Mouse (Mus musculus) limb, embryonic 14.5 days (tissue): ENCODE measurements around the gene Ptprn2. TPM values are rescaled to one million over a fixed set of nuclear protein-coding genes. Genes with fewer than 3 reads are reported as not detected.
"Not testable (repeated sequence)": the region's sequence is repeated elsewhere in the genome, so short reads cannot be mapped to it uniquely, and the experiment has no call there.

Source experiments
- ATAC-seq: fragments of 200-750 bp; cut with Nextera tagmentation; 2 replicates; pipeline ENCODE4 v1.8.0; 2017; ENCODE audit warnings: low read depth, moderate number of reproducible peaks, moderate TSS enrichment; ENCODE audit not compliant: low FRiP score
- DNase-seq: peaks from one replicate; pipeline ENCODE4 v3.0.0-alpha.2; 2015; ENCODE audit warnings: low spot score
- H3K27ac ChIP-seq: fragments of 300-500 bp; sonication (generic); replicated peaks from 2 replicates; pipeline ENCODE4 v1.5.1; 2014; ENCODE audit warnings: low read depth, mild to moderate bottlenecking, low read length, moderate library complexity, mixed read lengths
- H3K27me3 ChIP-seq: fragments of 300-500 bp; sonication (generic); 2 replicates; pipeline ENCODE4 v1.6.1; 2014; ENCODE audit warnings: low read length, mixed read lengths; ENCODE audit not compliant: control insufficient read depth, insufficient read depth
- H3K36me3 ChIP-seq: fragments of 300-500 bp; sonication (generic); 2 replicates; pipeline ENCODE4 v1.6.1; 2014; ENCODE audit warnings: mild to moderate bottlenecking, low read length, moderate library complexity, mixed read lengths; ENCODE audit not compliant: control insufficient read depth, insufficient read depth
- H3K4me1 ChIP-seq: fragments of 300-500 bp; sonication (generic); 2 replicates; pipeline ENCODE4 v1.6.1; 2014; ENCODE audit warnings: antibody characterized with exemption, low read length, mixed read lengths; ENCODE audit not compliant: control insufficient read depth, insufficient read depth
- H3K4me2 ChIP-seq: fragments of 300-500 bp; sonication (generic); replicated peaks from 2 replicates; pipeline ENCODE4 v1.6.1; 2014; ENCODE audit warnings: low read depth, mild to moderate bottlenecking, low read length, moderate library complexity; ENCODE audit not compliant: severe bottlenecking
- H3K4me3 ChIP-seq: fragments of 300-500 bp; sonication (generic); replicated peaks from 2 replicates; pipeline ENCODE4 v1.5.1; 2014; ENCODE audit warnings: low read length
- H3K9ac ChIP-seq: fragments of 300-500 bp; sonication (generic); 2 replicates; pipeline ENCODE4 v1.6.1; 2014; ENCODE audit warnings: mild to moderate bottlenecking, low read depth, low read length, moderate library complexity; ENCODE audit not compliant: severe bottlenecking
- H3K9me3 ChIP-seq: fragments of 300-500 bp; sonication (generic); 2 replicates; pipeline ENCODE4 v1.6.1; 2016; ENCODE audit warnings: low read length; ENCODE audit not compliant: control insufficient read depth
- POLR2A ChIP-seq: fragments of 200-500 bp; IDR thresholded peaks from 2 replicates; pipeline ENCODE4 v1.8.0; 2012; ENCODE audit warnings: inconsistent platforms, mild to moderate bottlenecking, moderate library complexity, borderline replicate concordance; ENCODE audit not compliant: insufficient read depth, insufficient read length; ENCODE audit errors: extremely low read depth
- WGBS: fragments of 180-500 bp; shearing (Covaris S2); extraction: QIAGEN DNeasy Blood & Tissue Kit; methylation state at CpG from one replicate; pipeline ENCODE4 v1.1.7; 2014; 5-methylcytosine and 5-hydroxymethylcytosine counted together
- polyA plus RNA-seq, 2 experiments: library from polyadenylated mRNA; depleted of rRNA in 1 of 2; stranded (reverse) in 1 of 2; unstranded in 1 of 2; fragments of >200 nt; fragmentation: Nextera tagmentation in 1 of 2; extraction: Ambion mirVana in 1 of 2; gene quantifications; 2 replicates each; pipeline versions ENCODE4 v1.2.1 to v1.2.3; 2012 to 2014

Gene Ptprn2
- polyA plus RNA-seq, 2 experiments: 0.08 to 0.65 TPM

DNA sequence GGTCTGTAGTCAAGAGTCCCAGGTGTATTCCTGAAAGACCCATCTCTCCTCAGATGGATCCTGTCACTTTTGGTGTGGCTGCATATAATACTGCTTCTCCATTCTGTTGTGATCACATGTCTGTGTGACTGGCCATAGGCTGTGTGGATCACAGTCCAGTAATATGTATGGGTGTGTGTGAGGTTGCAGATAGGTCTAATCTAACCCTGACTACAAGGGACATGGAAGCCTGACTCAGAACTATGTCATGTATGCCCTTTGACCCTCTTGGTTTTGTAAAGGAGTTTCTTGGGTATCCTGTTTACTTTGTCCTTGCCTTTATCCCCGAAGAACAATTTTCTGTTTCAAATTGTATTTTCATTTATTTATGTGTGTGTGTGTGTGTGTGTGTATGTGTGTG, 27.0 kb downstream of the Ptprn2 start:
- no peaks in the 10 kb centered on the region for H3K4me1 ChIP-seq
- H3K9ac ChIP-seq: no peak overlapping the region
- H3K27ac ChIP-seq: no peak overlapping the region
- no peak overlapping the region for H3K4me3 ChIP-seq
- no peak for TF ChIP-seq POLR2A
- WGBS: 100% methylated on average over 1 of the region's 1 CpGs
- no peaks in the 10 kb centered on the region for H3K36me3 ChIP-seq
- DNase-seq (no peak), ATAC-seq (no peak)
- H3K27me3 ChIP-seq: no peaks in the 10 kb centered on the region
- no peak overlapping the region for H3K4me2 ChIP-seq
- no peaks in the 10 kb centered on the region for H3K9me3 ChIP-seq

GRCm38 (mm10) chr12:116513788-116514187, 28.3 kb downstream of the Ptprn2 start:
- DNase-seq, H3K9me3 ChIP-seq, H3K4me2 ChIP-seq, H3K4me3 ChIP-seq, H3K27ac ChIP-seq, H3K4me1 ChIP-seq, H3K36me3 ChIP-seq, H3K27me3 ChIP-seq, H3K9ac ChIP-seq, ATAC-seq: not testable (repeated sequence)
- WGBS: 81% methylated on average over 2 of the region's 2 CpGs

DNA sequence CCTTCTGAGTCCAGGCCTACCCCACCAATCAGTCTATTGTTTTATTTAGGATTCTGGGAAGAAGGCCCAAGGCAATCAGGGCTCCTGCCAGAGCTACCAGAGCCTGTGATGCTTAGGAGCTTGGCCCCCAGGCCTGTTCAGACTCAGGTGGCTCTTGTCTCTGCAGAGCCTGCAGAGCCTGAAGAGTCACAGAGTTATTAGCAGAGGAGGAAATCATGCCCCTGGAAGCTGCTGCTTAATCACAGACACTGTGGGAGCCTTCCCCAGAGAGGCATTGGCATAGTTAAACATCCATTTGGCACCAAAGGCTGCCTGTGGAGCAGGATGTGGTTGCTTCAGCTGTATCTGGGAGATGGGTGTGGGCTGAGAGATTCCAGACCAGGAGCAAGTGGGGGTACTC, 30.3 kb downstream of the Ptprn2 start:
- H3K27ac ChIP-seq: no peak overlapping the region
- no peaks in the 10 kb centered on the region for H3K4me1 ChIP-seq
- no peaks in the 10 kb centered on the region for H3K27me3 ChIP-seq
- no peaks in the 10 kb centered on the region for H3K36me3 ChIP-seq
- H3K9me3 ChIP-seq: no peaks in the 10 kb centered on the region
- no peak for TF ChIP-seq POLR2A
- H3K9ac ChIP-seq: no peak overlapping the region
- DNase-seq: no peak
- H3K4me2 ChIP-seq: no peak overlapping the region
- ATAC-seq: no peak
- H3K4me3 ChIP-seq: no peak overlapping the region

DNA sequence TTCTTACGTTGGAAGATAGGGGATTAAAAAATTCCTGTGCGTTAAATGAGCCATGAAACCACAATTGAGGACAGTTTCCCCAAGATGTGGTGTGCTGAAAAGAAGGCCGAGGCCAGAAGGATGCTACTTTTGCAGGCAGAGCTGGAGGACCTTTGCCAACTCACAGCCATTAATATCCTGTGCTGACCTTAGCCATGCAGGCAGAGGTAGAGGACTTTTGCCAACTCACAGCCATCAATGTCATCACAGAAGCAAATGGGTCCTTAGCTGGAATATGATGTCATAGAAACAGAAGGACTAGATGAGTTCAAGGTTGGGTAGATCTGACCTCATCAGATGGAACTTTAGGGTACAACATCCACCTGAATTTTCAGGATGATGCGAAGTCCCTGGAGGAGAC, 43.3 kb downstream of the Ptprn2 start:
- whole genome bisulfite sequencing: 83% methylated on average over 4 of the region's 4 CpGs
- no peaks in the 10 kb centered on the region for H3K36me3 ChIP-seq
- DNase-seq: no peak

DNA sequence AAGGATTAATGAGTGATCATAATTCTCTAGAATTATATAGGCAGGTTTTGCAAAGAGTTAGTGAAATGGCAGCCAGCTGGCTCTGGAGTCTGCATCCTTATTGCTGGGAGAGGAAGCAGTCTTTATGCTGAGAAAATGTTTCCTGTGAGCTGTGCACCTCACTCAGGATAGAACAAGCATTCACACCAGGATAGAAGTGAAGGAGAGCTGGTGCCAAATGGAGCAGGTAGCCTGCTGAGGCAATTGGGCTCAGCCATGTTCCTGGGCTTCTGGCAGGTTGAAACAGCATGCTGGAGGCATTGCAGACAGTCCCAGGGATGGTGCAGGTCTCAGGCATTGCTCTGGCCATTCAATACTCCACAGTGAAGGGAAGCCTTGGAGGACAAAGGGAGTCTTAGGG, 47.8 kb downstream of the Ptprn2 start:
- Histone ChIP-seq H3K4me2 (no peak overlapping the region), H3K4me3 (no peak overlapping the region), H3K9ac (no peak overlapping the region), H3K4me1 (no peaks in the 10 kb centered on the region), H3K27ac (no peak overlapping the region), H3K9me3 (no peaks in the 10 kb centered on the region), H3K36me3 (no peaks in the 10 kb centered on the region), H3K27me3 (no peaks in the 10 kb centered on the region)
- no peak for TF ChIP-seq POLR2A
- ATAC-seq (no peak), DNase-seq (no peak)

More for the DNA sequence above, 43.3 kb downstream of the Ptprn2 start:
- no peak for ATAC-seq
- H3K9me3 ChIP-seq: no peaks in the 10 kb centered on the region
- no peak overlapping the region for H3K9ac ChIP-seq
- no peak overlapping the region for H3K4me3 ChIP-seq
- H3K27me3 ChIP-seq: no peaks in the 10 kb centered on the region
- no peaks in the 10 kb centered on the region for H3K4me1 ChIP-seq
- TF ChIP-seq POLR2A: no peak
- H3K4me2 ChIP-seq: no peak overlapping the region
- H3K27ac ChIP-seq: no peak overlapping the region

GRCm38 (mm10) chr12:116539305-116539704, 53.8 kb downstream of the Ptprn2 start:
- no peak overlapping the region for H3K4me3 ChIP-seq
- TF ChIP-seq POLR2A: no peak
- H3K4me1 ChIP-seq: no peaks in the 10 kb centered on the region
- H3K9ac ChIP-seq: no peak overlapping the region
- no peaks in the 10 kb centered on the region for H3K27me3 ChIP-seq
- H3K27ac ChIP-seq: no peak overlapping the region
- no peak for DNase-seq
- 76% methylated on average over 1 of the region's 1 CpGs for WGBS
- H3K36me3 ChIP-seq: no peaks in the 10 kb centered on the region
- no peak for ATAC-seq
- H3K9me3 ChIP-seq: no peaks in the 10 kb centered on the region
- no peak overlapping the region for H3K4me2 ChIP-seq
